In genomic region chr13:112473757-112474755, GRCm38 (mm10) we compare ENCODE assay signal across 19 mouse cellular contexts. TPM values are rescaled to one million over a fixed set of nuclear protein-coding genes. Genes with fewer than 3 reads are reported as not detected.
DNase-seq lines count a peak whose midpoint lies in the region; ATAC-seq lines count a peak whose summit lies in the region.
"Had no signal": no experiment of that assay in that cellular context is flagged by ENCODE, and none has a peak within 500 bp of the region (broad histone marks: within the 10 kb centered on the region; RNA-seq: fewer than 3 reads in every experiment).

No protein-coding gene starts in this region.

- DNase-seq in heart, adult 11 months: peak; percentile 76
- no peak for DNase-seq in heart, postnatal 25 days (ENCODE audit: low spot score)
- DNase-seq in thymus, postnatal 14 days: peak; percentile 26
- no peak for DNase-seq in thymus, postnatal 10 days (ENCODE audit: low spot score in 2 of 2)
- peak; percentile 63 for DNase-seq in naive thymus-derived CD4-positive, alpha-beta T cell, adult 2 months (ENCODE audit: low read depth)
- DNase-seq in frontal cortex, postnatal 25 days (ENCODE audit: low spot score in 2 of 2): no peak
- DNase-seq in layer of hippocampus, adult 9-11 months: no peak
- DNase-seq: adrenal gland, postnatal 10 days; cerebellum, adult 9-10 months; gastrocnemius, postnatal 10 days; heart, adult 18-20 months; heart, postnatal 36 days; kidney, adult 18-20 months; kidney, postnatal 4 days; liver, embryonic 13.5 days; lung, embryonic 14.5 days; right cerebral cortex, postnatal 14 days had no signal

- intact Hi-C loops in heart, postnatal 25 days (cut with DNase I): no loop called here

- ATAC-seq in inflammation-experienced regulatory T-cells, adult 6 months: peak; percentile 37
- ATAC-seq: forebrain, embryonic 15.5 days had no signal

RNA-seq across cellular contexts. Expression of gene Il6st, which starts 10.2 kb away (rescaled TPM):
- 100 to 1,000 TPM; 181 to 216 TPM for total RNA-seq in heart, postnatal 25 days (2021)
- polyA plus RNA-seq in inflammation-experienced regulatory T-cells, adult 6 months (2017; shearing (Covaris generic)): 10 to 100 TPM; 14.1 to 58.2 (median 51.0) TPM

Comparison
In these comparisons a context has a peak if more than half of its experiments do, and no peak if none do; other contexts are left out.
1. DNase-seq: peak in heart, adult 11 months (single experiment), thymus, postnatal 14 days (single experiment) and naive thymus-derived CD4-positive, alpha-beta T cell, adult 2 months (single experiment); none in heart, postnatal 25 days (single experiment), thymus, postnatal 10 days (0 of 2), frontal cortex, postnatal 25 days (0 of 2) and layer of hippocampus, adult 9-11 months (single experiment).